Mouse (Mus musculus) G1E (cell line): ENCODE results near the gene Akr1cl. TPM values are rescaled to one million over a fixed set of nuclear protein-coding genes. Genes with fewer than 3 reads are reported as not detected.
"Not testable (repeated sequence)": the region's sequence is repeated elsewhere in the genome, so short reads cannot be mapped to it uniquely, and the experiment has no call there.

Experiments used
- ATAC-seq: 2 replicates; pipeline ENCODE4 v1.8.0; 2016; ENCODE audit warnings: mild to moderate bottlenecking; ENCODE audit not compliant: insufficient number of reproducible peaks, poor library complexity, low FRiP score, severe bottlenecking; ENCODE audit errors: extremely low read depth
- DNase-seq: peaks from one replicate; pipeline ENCODE4 v3.0.0; 2012; ENCODE audit warnings: low spot score
- H3K27me3 ChIP-seq: 2 replicates; pipeline ENCODE4 v1.6.1; 2012; ENCODE audit warnings: mild to moderate bottlenecking, low read length, inconsistent platforms; ENCODE audit not compliant: insufficient read depth
- H3K36me3 ChIP-seq: replicated peaks from 2 replicates; pipeline ENCODE3; 2012; ENCODE audit warnings: mild to moderate bottlenecking, inconsistent platforms
- H3K4me1 ChIP-seq: 2 replicates; pipeline ENCODE4 v1.6.1; 2012; ENCODE audit warnings: low read depth, low read length, inconsistent platforms, mixed read lengths; ENCODE audit not compliant: insufficient read depth
- H3K4me3 ChIP-seq: 2 replicates; pipeline ENCODE4 v1.5.1; 2012; ENCODE audit warnings: low read depth, mild to moderate bottlenecking, inconsistent platforms, low read length, moderate library complexity, mixed read lengths
- H3K9me3 ChIP-seq: replicated peaks from 2 replicates; pipeline ENCODE4 v1.6.1; 2012; ENCODE audit warnings: inconsistent platforms
- CTCF ChIP-seq: IDR thresholded peaks from 2 replicates; pipeline ENCODE4 v1.5.1; 2012; ENCODE audit warnings: low read depth, low read length, inconsistent platforms, mixed read lengths
- GATA1 ChIP-seq: IDR thresholded peaks from 2 replicates; pipeline ENCODE4 v1.6.1; 2012; ENCODE audit warnings: borderline replicate concordance, low read length, inconsistent platforms, mixed read lengths
- GATA2 ChIP-seq: IDR thresholded peaks from 2 replicates; pipeline ENCODE4 v1.6.1; 2012; ENCODE audit warnings: low read depth, low read length, inconsistent platforms, borderline replicate concordance
- POLR2AphosphoS5 ChIP-seq: IDR thresholded peaks from 2 replicates; pipeline ENCODE4 v1.6.1; 2012; ENCODE audit warnings: low read depth, low read length, inconsistent platforms; ENCODE audit not compliant: insufficient replicate concordance
- TAL1 ChIP-seq: conservative IDR thresholded peaks from 2 replicates; pipeline ENCODE4 v1.6.1; 2012; ENCODE audit warnings: low read depth, low read length, inconsistent platforms, mixed read lengths
- polyA plus RNA-seq: library from polyadenylated mRNA; stranded (reverse); fragments of >175 nt; gene quantifications from 2 replicates; pipeline ENCODE4 v1.2.3, GENCODE M21; 2012
- total RNA-seq, 2 experiments: library from RNA; stranded (forward) in 1 of 2; stranded (reverse) in 1 of 2; fragments of 200-1000 nt in 1 of 2; fragments of >200 nt in 1 of 2; fragmentation: Nextera tagmentation in 1 of 2; gene quantifications; 2 replicates each; pipeline ENCODE4 v1.2.3; 2014 to 2017

The Akr1cl gene
- total and polyA plus RNA-seq, 3 experiments: 0.27 TPM; not detected in 2

GRCm38 (mm10) chr1:65063352-65063751 is 30.8 kb upstream of the Akr1cl start, which contains the start of gene Crygd:
Gene Crygd (minus strand): TSS chr1:65063452.
- Histone ChIP-seq H3K36me3 (no peaks in the 10 kb centered on the region), H3K4me3 (no peak within 1 kb of the TSS), H3K4me1 (no peaks in the 10 kb centered on the region), H3K9me3 (no peaks in the 10 kb centered on the region; the same call in 1 of the 2 replicates), H3K27me3 (no peaks in the 10 kb centered on the region; the same call in 1 of the 2 replicates)
- no peak for ATAC-seq
- TF ChIP-seq CTCF: no peak
- TF ChIP-seq TAL1: no peak
- TF ChIP-seq GATA1: no peak
- no peak for TF ChIP-seq POLR2AphosphoS5
- no peak for TF ChIP-seq GATA2
- no peak for DNase-seq

- Histone ChIP-seq H3K4me1 (no peaks in the 10 kb centered on the region), H3K27me3 (peaks cover 15% of the 10 kb centered on the region), H3K4me3 (no peak overlapping the region), H3K9me3 (peaks cover 8% of the 10 kb centered on the region), H3K36me3 (no peaks in the 10 kb centered on the region)
- TF ChIP-seq GATA1 (no peak), TAL1 (no peak), GATA2 (no peak), POLR2AphosphoS5 (no peak), CTCF (no peak)
- ATAC-seq (no peak), DNase-seq (no peak)
These were observed 19.6 kb upstream of the Akr1cl start for GRCm38 (mm10) chr1:65052140-65052539.

GRCm38 (mm10) chr1:65051696-65052095 is 19.1 kb upstream of the Akr1cl start:
- Histone ChIP-seq H3K27me3 (peaks cover 15% of the 10 kb centered on the region), H3K36me3 (no peaks in the 10 kb centered on the region), H3K4me1 (no peaks in the 10 kb centered on the region), H3K4me3 (no peak overlapping the region), H3K9me3 (peaks cover 8% of the 10 kb centered on the region)
- no peak for DNase-seq
- TF ChIP-seq GATA1: no peak
- TF ChIP-seq GATA2: no peak
- TF ChIP-seq POLR2AphosphoS5: no peak
- TF ChIP-seq CTCF: no peak
- no peak for TF ChIP-seq TAL1
- ATAC-seq: no peak

GRCm38 (mm10) chr1:65050952-65051351 is 18.4 kb upstream of the Akr1cl start, which contains the start of gene Cryge:
Gene Cryge (minus strand): TSS chr1:65051149.
- not testable (repeated sequence) for H3K9me3 ChIP-seq, H3K4me3 ChIP-seq, ATAC-seq, H3K36me3 ChIP-seq, H3K4me1 ChIP-seq, DNase-seq
- peaks cover 15% of the 10 kb centered on the region for H3K27me3 ChIP-seq

GRCm38 (mm10) chr1:65048781-65049180 is 16.2 kb upstream of the Akr1cl start:
- no peak for TF ChIP-seq POLR2AphosphoS5
- no peak for TF ChIP-seq GATA1
- TF ChIP-seq GATA2: no peak
- no peak for TF ChIP-seq CTCF
- no peak for TF ChIP-seq TAL1
- DNase-seq (no peak), ATAC-seq (no peak)
- Histone ChIP-seq H3K36me3 (no peaks in the 10 kb centered on the region), H3K9me3 (no peaks in the 10 kb centered on the region), H3K4me1 (no peaks in the 10 kb centered on the region; the same call in 1 of the 2 replicates), H3K4me3 (no peak overlapping the region), H3K27me3 (peaks cover 12% of the 10 kb centered on the region)

GRCm38 (mm10) chr1:65046401-65047109 is 14.0 kb upstream of the Akr1cl start:
- Histone ChIP-seq H3K36me3 (no peaks in the 10 kb centered on the region), H3K27me3 (peaks cover 7% of the 10 kb centered on the region), H3K4me3 (no peak overlapping the region), H3K4me1 (no peaks in the 10 kb centered on the region; the same call in 1 of the 2 replicates), H3K9me3 (no peaks in the 10 kb centered on the region)
- DNase-seq (peak; percentile 34), ATAC-seq (no peak)
- no peak for TF ChIP-seq GATA1
- no peak for TF ChIP-seq GATA2
- 0 out of 2 replicates have a peak, but pooled peaks have one; percentile 45 for TF ChIP-seq CTCF
